Mouse (Mus musculus) kidney, embryonic 15.5 days (tissue): Measurements from ENCODE around the gene Rin2. TPM values are rescaled to one million over a fixed set of nuclear protein-coding genes. Genes with fewer than 3 reads are reported as not detected.
A peak's percentile ranks its signal among the peaks of the same experiment; 100 is the strongest.
"Not testable (repeated sequence)": the region's sequence is repeated elsewhere in the genome, so short reads cannot be mapped to it uniquely, and the experiment has no call there.

Experiments
- ATAC-seq: fragments of 200-750 bp; cut with Nextera tagmentation; replicated peaks from 2 replicates; pipeline ENCODE4 v1.8.0; 2017; ENCODE audit warnings: moderate TSS enrichment; ENCODE audit not compliant: low FRiP score
- H3K27ac ChIP-seq: fragments of 300-500 bp; sonication (generic); 2 replicates; pipeline ENCODE4 v1.5.1; 2015; ENCODE audit warnings: mild to moderate bottlenecking, inconsistent platforms
- H3K27me3 ChIP-seq: fragments of 300-500 bp; sonication (generic); 2 replicates; pipeline ENCODE4 v1.6.1; 2015; ENCODE audit warnings: inconsistent platforms
- H3K36me3 ChIP-seq: fragments of 300-500 bp; sonication (generic); 2 replicates; pipeline ENCODE4 v1.6.1; 2015; ENCODE audit warnings: inconsistent platforms
- H3K4me1 ChIP-seq: fragments of 300-500 bp; sonication (generic); 2 replicates; pipeline ENCODE4 v1.6.1; 2015; ENCODE audit warnings: inconsistent platforms
- H3K4me2 ChIP-seq: fragments of 300-500 bp; sonication (generic); 2 replicates; pipeline ENCODE4 v1.6.1; 2015; ENCODE audit warnings: moderate library complexity, mild to moderate bottlenecking, inconsistent platforms
- H3K4me3 ChIP-seq: fragments of 300-500 bp; sonication (generic); replicated peaks from 2 replicates; pipeline ENCODE4 v1.5.1; 2015; ENCODE audit warnings: mild to moderate bottlenecking, inconsistent platforms
- H3K9ac ChIP-seq: fragments of 300-500 bp; sonication (generic); 2 replicates; pipeline ENCODE4 v1.6.1; 2015; ENCODE audit warnings: mild to moderate bottlenecking, inconsistent platforms
- H3K9me3 ChIP-seq: fragments of 300-500 bp; sonication (generic); replicated peaks from 2 replicates; pipeline ENCODE4 v1.6.1; 2016; ENCODE audit warnings: inconsistent platforms
- WGBS: fragments of 180-500 bp; shearing (Covaris S2); methylation state at CpG from one replicate; pipeline ENCODE4 v1.1.7; 2015; ENCODE audit warnings: mixed read lengths; 5-methylcytosine and 5-hydroxymethylcytosine counted together
- polyA plus RNA-seq: library from polyadenylated mRNA; unstranded; fragments of >200 nt; fragmentation: Nextera tagmentation; extraction: Ambion mirVana; gene quantifications from 2 replicates; pipeline ENCODE4 v1.2.1, GENCODE M21; 2015

Rin2 gene
- polyA plus RNA-seq, 1 experiment from 2014 or later, result 33.0 TPM

DNA sequence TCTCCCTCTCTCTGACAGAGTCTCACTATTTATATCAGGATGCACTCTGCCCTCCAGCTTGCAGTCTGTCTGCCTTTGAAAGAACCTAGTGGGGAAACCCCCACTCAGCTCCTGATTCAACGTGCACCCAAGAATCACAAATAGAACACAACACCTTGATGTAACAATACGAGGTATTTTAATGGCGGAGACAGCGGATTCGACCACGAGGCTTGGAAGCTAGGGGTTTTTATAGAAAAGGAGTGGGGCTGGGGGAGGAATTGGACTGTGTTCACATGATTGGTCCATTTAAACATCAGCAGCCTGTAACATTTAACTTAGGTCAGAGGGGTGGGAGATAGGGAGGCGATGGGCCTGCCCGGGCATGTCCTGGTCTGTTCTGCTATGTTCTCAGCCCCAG is 225.3 kb downstream of the Rin2 start:
- ATAC-seq, H3K27me3 ChIP-seq, H3K36me3 ChIP-seq, H3K9ac ChIP-seq, H3K4me2 ChIP-seq, H3K9me3 ChIP-seq, H3K4me3 ChIP-seq, H3K27ac ChIP-seq: not testable (repeated sequence)
- 73% methylated on average over 8 of the region's 8 CpGs for WGBS
- peaks cover 15% of the 10 kb centered on the region for H3K4me1 ChIP-seq

DNA sequence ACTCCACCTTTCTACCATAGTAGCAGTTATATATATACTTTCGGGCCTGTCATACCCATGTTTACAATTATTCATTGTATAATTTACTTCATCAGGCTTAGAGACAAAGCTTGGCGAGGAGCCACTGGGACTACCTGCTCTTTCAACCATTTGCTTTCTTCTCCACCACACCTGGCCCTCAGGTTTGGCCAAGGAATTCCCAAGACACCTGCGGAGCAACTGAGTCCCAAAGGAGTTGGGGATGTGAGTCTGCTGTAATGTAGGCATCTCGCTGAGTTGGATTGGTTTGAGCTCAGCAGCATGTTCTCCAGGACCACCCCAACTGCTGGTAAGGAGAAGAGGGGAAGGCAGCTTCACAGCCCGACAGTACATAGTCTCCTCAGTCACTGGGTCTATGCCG is 226.8 kb downstream of the Rin2 start, which contains the start of gene Naa20:
TSS of gene Naa20 (plus strand) at position 239 of the 400 bp plus-strand sequence.
- Histone ChIP-seq H3K27ac (peak within 1 kb of the TSS; percentile 97; the same call in 1 of the 2 replicates), H3K4me1 (peaks cover 19% of the 10 kb centered on the region), H3K4me2 (peak within 1 kb of the TSS; percentile 66), H3K4me3 (peak within 1 kb of the TSS; percentile 99), H3K9me3 (no peaks in the 10 kb centered on the region), H3K9ac (peak within 1 kb of the TSS; percentile 92; the same call in 1 of the 2 replicates), H3K27me3 (no peaks in the 10 kb centered on the region), H3K36me3 (peaks cover 8% of the 10 kb centered on the region)
- 89% methylated on average over 6 of the region's 6 CpGs for WGBS
- no peak for ATAC-seq

- H3K9ac ChIP-seq, result peak overlapping the region; percentile 92
These were observed 228.3 kb downstream of the Rin2 start for GRCm38 (mm10) chr2:145903061-145903901.

GRCm38 (mm10) chr2:145903983-145904616 is 229.1 kb downstream of the Rin2 start:
- Histone ChIP-seq H3K36me3 (peaks cover 23% of the 10 kb centered on the region), H3K9ac (peak overlapping the region; percentile 92), H3K4me1 (peaks cover 19% of the 10 kb centered on the region), H3K9me3 (no peaks in the 10 kb centered on the region), H3K27me3 (no peaks in the 10 kb centered on the region), H3K4me2 (peak overlapping the region; percentile 66), H3K27ac (peak overlapping the region; percentile 45), H3K4me3 (peak overlapping the region; percentile 99)
- 20% methylated on average over 12 of the region's 12 CpGs for WGBS
- ATAC-seq, result no peak

More at GRCm38 (mm10) chr2:145903061-145903901, 228.3 kb downstream of the Rin2 start:
- H3K4me2 ChIP-seq, result peak overlapping the region; percentile 66
- H3K4me3 ChIP-seq, result peak overlapping the region; percentile 99
- H3K27me3 ChIP-seq, result no peaks in the 10 kb centered on the region
- H3K36me3 ChIP-seq, result peaks cover 15% of the 10 kb centered on the region
- WGBS, result under 1% methylated on average over 68 of the region's 68 CpGs
- peak; percentile 97 for ATAC-seq
- H3K9me3 ChIP-seq, result no peaks in the 10 kb centered on the region
- H3K4me1 ChIP-seq, result peaks cover 19% of the 10 kb centered on the region
- peak overlapping the region; percentile 97 for H3K27ac ChIP-seq

DNA sequence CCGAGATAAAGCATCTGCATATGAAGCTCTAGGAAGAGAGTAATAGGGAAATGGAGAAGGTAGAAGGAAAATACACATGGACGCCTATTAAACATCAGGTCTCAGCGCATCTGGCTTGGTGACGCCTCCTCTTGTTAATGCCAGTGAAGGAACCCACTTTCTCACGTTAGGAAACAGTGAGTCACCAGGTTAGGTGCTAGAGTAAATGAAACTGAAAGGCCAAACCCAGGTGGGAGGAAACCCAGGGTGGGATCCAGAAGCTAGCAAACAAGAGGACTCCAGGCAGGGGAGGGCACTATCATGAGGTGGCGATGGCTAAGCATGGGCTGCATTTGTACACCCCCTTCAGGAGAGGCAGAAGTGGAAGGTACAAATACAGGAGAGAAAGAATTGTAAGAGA is 230.1 kb downstream of the Rin2 start:
- 82% methylated on average over 6 of the region's 6 CpGs for WGBS
- ATAC-seq, result no peak
- Histone ChIP-seq H3K36me3 (peaks cover 32% of the 10 kb centered on the region), H3K27ac (no peak overlapping the region), H3K4me1 (peaks cover 19% of the 10 kb centered on the region), H3K4me2 (peak overlapping the region; percentile 66; the same call in 1 of the 2 replicates), H3K9ac (no peak overlapping the region), H3K9me3 (no peaks in the 10 kb centered on the region), H3K27me3 (no peaks in the 10 kb centered on the region), H3K4me3 (no peak overlapping the region)

GRCm38 (mm10) chr2:145905884-145906283 is 230.9 kb downstream of the Rin2 start:
- not testable (repeated sequence) for H3K27me3 ChIP-seq, H3K9ac ChIP-seq, H3K9me3 ChIP-seq, H3K4me2 ChIP-seq, H3K27ac ChIP-seq, ATAC-seq, H3K4me3 ChIP-seq
- 52% methylated on average over 4 of the region's 4 CpGs for WGBS
- H3K4me1 ChIP-seq, result peaks cover 19% of the 10 kb centered on the region
- H3K36me3 ChIP-seq, result peaks cover 39% of the 10 kb centered on the region

- Histone ChIP-seq H3K27me3 (no peaks in the 10 kb centered on the region), H3K36me3 (peaks cover 95% of the 10 kb centered on the region), H3K4me1 (no peaks in the 10 kb centered on the region), H3K9me3 (no peaks in the 10 kb centered on the region), H3K4me2 (no peak overlapping the region), H3K27ac (no peak overlapping the region), H3K4me3 (no peak overlapping the region), H3K9ac (no peak overlapping the region)
- no peak for ATAC-seq
- 81% methylated on average over 8 of the region's 8 CpGs for WGBS
These were observed 246.1 kb downstream of the Rin2 start for GRCm38 (mm10) chr2:145920941-145921650.

DNA sequence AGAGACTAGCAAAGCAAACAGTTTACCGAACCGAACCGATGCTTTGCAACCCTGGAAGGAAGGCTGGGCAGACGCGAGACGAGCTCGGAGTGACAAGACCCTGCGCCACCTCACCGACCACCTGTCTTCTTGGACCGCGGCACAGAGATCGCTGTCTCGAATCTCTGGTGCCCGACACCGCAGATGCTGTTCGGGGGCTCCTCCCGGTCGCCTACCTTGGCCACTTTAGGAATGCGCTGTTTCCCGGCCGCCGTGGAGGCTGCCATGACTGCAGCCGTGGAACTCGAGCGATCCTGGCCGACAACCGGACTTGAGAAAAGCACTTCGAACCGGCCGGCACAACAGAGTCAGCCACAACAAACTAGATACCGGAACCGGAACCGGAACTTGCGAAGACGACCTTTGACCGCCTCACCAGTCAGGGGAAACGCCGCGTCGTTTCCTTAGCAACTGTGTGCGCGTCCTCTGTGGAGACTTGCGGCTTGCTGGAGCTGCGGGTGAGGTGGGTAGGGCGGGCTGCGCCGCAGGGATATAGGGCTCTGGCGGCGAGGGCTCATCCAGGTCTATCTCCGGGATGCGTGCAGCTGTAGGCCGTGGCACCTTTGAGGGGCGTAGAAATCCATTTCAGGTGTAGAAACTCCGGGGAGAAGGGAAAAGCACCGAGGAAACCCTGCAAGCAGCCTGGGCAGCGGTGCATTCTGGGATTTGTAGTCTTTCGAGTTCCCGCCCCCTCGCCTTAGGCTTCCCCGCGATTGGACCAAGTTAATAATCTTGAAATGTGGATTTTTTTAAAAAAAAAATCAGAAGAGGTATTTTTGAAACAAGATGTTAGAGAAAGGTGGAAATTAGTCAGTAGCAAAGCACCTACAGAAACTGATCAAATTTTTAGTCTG is 259.6 kb downstream of the Rin2 start, which contains the start of the genes Cfap61 and Crnkl1:
TSS of gene Cfap61 (plus strand) at position 446 of the 893 bp plus-strand sequence.
TSS of gene Crnkl1 (minus strand) at position 676 of the 893 bp plus-strand sequence.
- Histone ChIP-seq H3K9ac (peak within 1 kb of the TSS; percentile 59), H3K4me2 (peak within 1 kb of the TSS; percentile 80), H3K36me3 (peaks cover 29% of the 10 kb centered on the region), H3K4me3 (peak within 1 kb of the TSS; percentile 87), H3K27me3 (no peaks in the 10 kb centered on the region), H3K9me3 (no peaks in the 10 kb centered on the region), H3K4me1 (peaks cover 8% of the 10 kb centered on the region), H3K27ac (no peak within 1 kb of the TSS)
- WGBS, result under 1% methylated on average over 61 of the region's 61 CpGs
- ATAC-seq, result peak; percentile 98

- H3K27me3 ChIP-seq, result no peaks in the 10 kb centered on the region
- no peak overlapping the region for H3K4me3 ChIP-seq
- no peak overlapping the region for H3K9ac ChIP-seq
- no peaks in the 10 kb centered on the region for H3K9me3 ChIP-seq
- H3K27ac ChIP-seq, result no peak overlapping the region
- peaks cover 8% of the 10 kb centered on the region for H3K4me1 ChIP-seq
- no peak overlapping the region for H3K4me2 ChIP-seq
- ATAC-seq, result no peak
- WGBS, result 85% methylated on average over 8 of the region's 8 CpGs
- peaks cover 7% of the 10 kb centered on the region for H3K36me3 ChIP-seq
These were observed 262.0 kb downstream of the Rin2 start for GRCm38 (mm10) chr2:145936975-145937374.
